Mouse (Mus musculus) macrophage (primary cell): ENCODE results near the gene Sfi1. TPM values are rescaled to one million over a fixed set of nuclear protein-coding genes. Genes with fewer than 3 reads are reported as not detected.
"Not testable (repeated sequence)": the region's sequence is repeated elsewhere in the genome, so short reads cannot be mapped to it uniquely, and the experiment has no call there.

ENCODE experiments used
- H3K27ac ChIP-seq: fragments of 350-480 bp; formaldehyde crosslinking; 2 replicates; pipeline ENCODE4 v1.9.0; 2021
- H3K36me3 ChIP-seq: fragments of 350-480 bp; formaldehyde crosslinking; 2 replicates; pipeline ENCODE4 v1.9.0; 2021; ENCODE audit errors: inconsistent target
- H3K4me3 ChIP-seq: fragments of 350-480 bp; formaldehyde crosslinking; 2 replicates; pipeline ENCODE4 v1.9.0; 2021; ENCODE audit errors: inconsistent target
- H3K79me2 ChIP-seq: fragments of 350-480 bp; formaldehyde crosslinking; 2 replicates; pipeline ENCODE4 v1.9.0; 2021; ENCODE audit errors: inconsistent target
- WGBS: methylation state at CpG from one replicate; pipeline ENCODE4 v1.1.7; 2026; ENCODE audit warnings: inconsistent platforms; ENCODE audit not compliant: missing documents; 5-methylcytosine and 5-hydroxymethylcytosine counted together
- polyA plus RNA-seq: library from polyadenylated mRNA; stranded (reverse); fragments of 250-400 nt; gene quantifications from 3 replicates; pipeline ENCODE4 v1.2.4, GENCODE M21; 2018; ENCODE audit warnings: inconsistent platforms

Sfi1 gene
- polyA plus RNA-seq, 1 experiment from 2014 or later: 6.4 TPM

- 100% methylated on average over 1 of the region's 3 CpGs for WGBS
- H3K79me2 ChIP-seq, H3K27ac ChIP-seq: not testable (repeated sequence)
These were observed 29.6 kb downstream of the Sfi1 start for GRCm38 (mm10) chr11:3163661-3164060.

GRCm38 (mm10) chr11:3163122-3163521 lies 30.1 kb downstream of the Sfi1 start:
- not testable (repeated sequence) for H3K27ac ChIP-seq, H3K4me3 ChIP-seq, H3K79me2 ChIP-seq, H3K36me3 ChIP-seq
- 94% methylated on average over 2 of the region's 2 CpGs for WGBS

More at GRCm38 (mm10) chr11:3163661-3164060, 29.6 kb downstream of the Sfi1 start:
- not testable (repeated sequence) for H3K36me3 ChIP-seq, H3K4me3 ChIP-seq

GRCm38 (mm10) chr11:3162236-3162897 lies 30.9 kb downstream of the Sfi1 start:
- not testable (repeated sequence) for H3K79me2 ChIP-seq, H3K4me3 ChIP-seq, H3K36me3 ChIP-seq, H3K27ac ChIP-seq
- 72% methylated on average over 5 of the region's 5 CpGs for WGBS

DNA sequence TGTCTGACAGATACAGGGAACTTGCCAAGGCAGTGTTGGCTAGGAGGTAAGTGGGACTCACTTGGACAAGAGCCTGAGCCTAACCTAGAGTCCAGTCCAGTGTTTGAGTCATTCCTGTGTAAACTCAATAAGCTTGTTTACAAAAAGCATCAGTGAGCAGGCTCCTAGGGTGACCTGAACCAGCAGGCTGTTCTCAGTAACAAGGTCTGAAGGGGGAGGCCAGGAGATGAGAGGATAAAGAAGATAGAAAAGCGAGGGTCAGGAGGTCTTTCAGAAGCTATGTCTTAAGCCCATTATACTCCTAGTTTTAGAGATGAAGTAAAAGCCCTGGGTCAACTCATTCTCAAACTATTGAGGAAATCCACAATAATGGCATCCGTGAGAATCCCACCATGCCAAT lies 31.9 kb downstream of the Sfi1 start:
- WGBS: 59% methylated on average over 1 of the region's 2 CpGs

DNA sequence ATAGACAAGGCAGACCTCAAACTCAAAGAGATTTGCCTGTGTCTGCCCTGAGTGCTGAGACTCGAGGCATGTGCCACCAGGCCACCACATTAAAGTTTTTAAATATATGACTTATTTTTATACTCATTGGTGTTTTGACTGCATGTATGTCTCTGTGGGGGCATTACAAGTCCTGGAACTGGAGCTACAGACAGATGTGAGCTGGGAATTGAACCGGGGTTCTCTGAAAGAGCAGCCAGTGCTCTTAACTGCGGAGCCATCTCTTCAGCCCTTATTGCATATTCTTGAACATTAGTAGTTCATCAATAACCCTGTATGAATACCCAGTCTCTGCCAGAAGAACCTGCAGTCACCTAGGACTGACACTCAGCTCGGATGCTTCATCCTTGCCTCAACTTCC lies 34.5 kb downstream of the Sfi1 start:
- WGBS: 83% methylated on average over 2 of the region's 4 CpGs
- H3K79me2 ChIP-seq, H3K4me3 ChIP-seq, H3K36me3 ChIP-seq, H3K27ac ChIP-seq: not testable (repeated sequence)

More for the DNA sequence above, 31.9 kb downstream of the Sfi1 start:
- H3K4me3 ChIP-seq, H3K36me3 ChIP-seq, H3K79me2 ChIP-seq, H3K27ac ChIP-seq: not testable (repeated sequence)

DNA sequence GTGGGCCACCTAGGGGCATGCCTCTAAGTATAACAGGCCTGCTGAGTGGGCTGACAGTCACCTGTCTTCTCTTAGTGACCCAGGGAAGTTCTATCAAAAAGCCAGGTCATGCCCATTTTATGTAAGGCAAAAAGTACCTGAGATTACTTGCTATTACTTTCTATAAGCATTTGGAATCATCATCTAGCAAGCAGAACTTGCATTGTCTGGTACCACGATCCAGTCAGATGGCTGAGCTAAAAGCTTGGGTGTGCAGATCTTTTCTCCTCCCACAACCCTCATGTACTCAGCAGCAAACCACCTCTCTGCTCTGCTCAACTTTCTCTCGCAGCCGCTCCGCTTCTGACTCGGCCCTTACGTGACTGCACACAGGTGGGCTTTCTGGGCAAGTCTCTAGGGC lies 35.3 kb downstream of the Sfi1 start:
- H3K79me2 ChIP-seq, H3K4me3 ChIP-seq: not testable (repeated sequence)
- 100% methylated on average over 6 of the region's 6 CpGs for WGBS

GRCm38 (mm10) chr11:3156991-3157390 lies 36.3 kb downstream of the Sfi1 start:
- H3K27ac ChIP-seq, H3K36me3 ChIP-seq, H3K79me2 ChIP-seq, H3K4me3 ChIP-seq: not testable (repeated sequence)
- WGBS: 97% methylated on average over 1 of the region's 3 CpGs

More for the DNA sequence above, 35.3 kb downstream of the Sfi1 start:
- not testable (repeated sequence) for H3K36me3 ChIP-seq, H3K27ac ChIP-seq

- H3K27ac ChIP-seq, H3K4me3 ChIP-seq, H3K79me2 ChIP-seq, H3K36me3 ChIP-seq: not testable (repeated sequence)
- 61% methylated on average over 1 of the region's 1 CpGs for WGBS
These were observed 39.4 kb downstream of the Sfi1 start for GRCm38 (mm10) chr11:3153666-3154397.

- WGBS: 84% methylated on average over 3 of the region's 4 CpGs
- not testable (repeated sequence) for H3K36me3 ChIP-seq
These were observed 41.9 kb downstream of the Sfi1 start for GRCm38 (mm10) chr11:3151358-3151757.

GRCm38 (mm10) chr11:3150677-3151003 lies 42.6 kb downstream of the Sfi1 start:
- H3K27ac ChIP-seq, H3K36me3 ChIP-seq, H3K79me2 ChIP-seq, H3K4me3 ChIP-seq: not testable (repeated sequence)
- WGBS: 95% methylated on average over 11 of the region's 12 CpGs

More at GRCm38 (mm10) chr11:3151358-3151757, 41.9 kb downstream of the Sfi1 start:
- H3K79me2 ChIP-seq, H3K4me3 ChIP-seq, H3K27ac ChIP-seq: not testable (repeated sequence)

- not testable (repeated sequence) for H3K79me2 ChIP-seq, H3K27ac ChIP-seq, H3K4me3 ChIP-seq, H3K36me3 ChIP-seq
- WGBS: 95% methylated on average over 18 of the region's 24 CpGs
These were observed 43.1 kb downstream of the Sfi1 start for GRCm38 (mm10) chr11:3150003-3150676.

- H3K4me3 ChIP-seq, H3K79me2 ChIP-seq, H3K36me3 ChIP-seq, H3K27ac ChIP-seq: not testable (repeated sequence)
- 87% methylated on average over 3 of the region's 4 CpGs for WGBS
These were observed 43.8 kb downstream of the Sfi1 start for GRCm38 (mm10) chr11:3149471-3149870.

DNA sequence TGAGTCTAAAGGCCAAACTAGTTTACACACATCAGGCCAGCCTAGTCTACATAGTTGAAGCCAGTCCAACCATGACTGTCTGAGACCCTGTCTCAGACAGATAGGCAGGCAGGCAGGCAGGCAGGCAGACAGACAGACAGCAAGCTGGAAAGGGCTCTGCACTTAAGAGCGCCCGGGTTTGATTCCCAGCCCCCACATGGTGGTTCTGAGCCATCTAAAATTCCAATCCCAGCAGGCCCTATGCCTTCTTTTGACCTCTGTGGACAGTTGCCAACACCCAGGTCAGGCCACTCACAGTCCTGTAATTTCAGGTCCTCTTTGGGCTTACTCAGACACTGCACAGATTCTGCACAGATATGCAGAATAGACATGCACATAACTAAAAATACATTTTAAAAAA lies 46.5 kb downstream of the Sfi1 start:
- H3K79me2 ChIP-seq, H3K27ac ChIP-seq, H3K36me3 ChIP-seq, H3K4me3 ChIP-seq: not testable (repeated sequence)
- WGBS: 100% methylated on average over 2 of the region's 2 CpGs

- not testable (repeated sequence) for H3K4me3 ChIP-seq, H3K36me3 ChIP-seq, H3K27ac ChIP-seq, H3K79me2 ChIP-seq
- 94% methylated on average over 6 of the region's 9 CpGs for WGBS
These were observed 47.7 kb downstream of the Sfi1 start for GRCm38 (mm10) chr11:3145359-3146165.

DNA sequence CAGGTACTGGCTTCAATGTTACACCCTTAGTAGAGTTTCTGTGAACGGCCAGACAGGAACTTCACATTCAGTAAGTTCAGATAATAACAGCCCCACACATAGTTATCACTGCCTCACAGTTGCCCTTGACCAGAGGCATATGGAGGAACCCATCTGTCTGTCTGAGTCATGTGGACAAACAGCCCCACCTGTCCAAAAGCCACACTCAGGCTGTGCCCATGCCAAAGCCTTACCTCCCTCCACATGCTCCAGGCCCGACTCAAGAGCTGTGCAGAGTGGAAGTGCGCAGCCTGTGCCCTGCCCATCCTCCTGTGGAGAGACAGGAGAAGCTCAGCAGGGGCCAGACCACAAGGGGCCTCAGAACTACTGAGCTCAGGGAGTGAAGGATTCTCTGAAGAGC lies 49.3 kb downstream of the Sfi1 start:
- H3K4me3 ChIP-seq, H3K36me3 ChIP-seq, H3K27ac ChIP-seq, H3K79me2 ChIP-seq: not testable (repeated sequence)
- WGBS: 72% methylated on average over 2 of the region's 3 CpGs
